11 mouse cellular contexts compared by ENCODE assay signal in the genomic region with DNA sequence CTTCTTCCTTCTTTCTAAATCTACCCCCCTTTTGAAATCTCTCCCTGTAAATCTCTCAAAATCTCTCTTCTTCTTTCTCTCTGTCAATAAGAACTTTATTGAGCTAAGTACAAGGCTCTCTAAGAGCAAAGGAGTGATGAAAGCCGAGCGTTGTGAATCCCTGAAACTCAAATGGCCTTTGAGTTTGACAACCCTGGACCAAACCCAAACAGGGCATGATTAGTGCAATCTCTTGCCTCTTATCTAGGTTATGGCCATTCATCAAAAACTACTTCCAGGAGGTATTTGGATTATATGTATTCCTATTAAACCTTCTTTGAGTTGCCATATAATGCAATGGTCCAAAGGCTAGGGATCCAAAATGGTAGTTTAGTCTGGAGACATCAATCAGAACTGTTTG.
"Had no signal": no experiment of that assay in that cellular context is flagged by ENCODE, and none has a peak within 500 bp of the region (broad histone marks: within the 10 kb centered on the region; RNA-seq: fewer than 3 reads in every experiment).

No protein-coding gene starts in this region.

- DNase-seq: lung, postnatal 10 days; lung, postnatal 4 days; midbrain, embryonic 14.5 days; retina, postnatal 1 day; right cerebral cortex, adult 18-20 months; right cerebral cortex, postnatal 25 days; right cerebral cortex, postnatal 4 days; spleen, adult 18-20 months; thymus, adult 18-20 months; thymus, postnatal 14 days; thymus, postnatal 36 days had no signal
